9 mouse cellular contexts compared by ENCODE assay signal in genomic region chr8:57879452-57879851, GRCm38 (mm10).
DNase-seq lines count a peak whose midpoint lies in the region; ATAC-seq and TF ChIP-seq lines count a peak whose summit lies in the region.
"Had no signal": no experiment of that assay in that cellular context is flagged by ENCODE, and none has a peak within 500 bp of the region (broad histone marks: within the 10 kb centered on the region; RNA-seq: fewer than 3 reads in every experiment).

No protein-coding gene starts in this region.

- TF ChIP-seq CTCF in brain, embryonic 14.5 days (IDR thresholded peaks at IDR 0.05; ENCODE audit: borderline replicate concordance, extremely low read depth, insufficient read depth, insufficient read length): no peak

- ATAC-seq in cerebellum, adult (ENCODE audit: insufficient number of reproducible peaks, low FRiP score, low TSS enrichment): peak; percentile 84

- no peak for TF ChIP-seq POLR2A in brain, embryonic 14.5 days (IDR thresholded peaks at IDR 0.05; ENCODE audit: borderline replicate concordance, extremely low read depth, insufficient read depth, insufficient read length, poor library complexity, severe bottlenecking)

- intact Hi-C loops in left cerebral cortex, postnatal 4 days (cut with DNase I): no loop called here
- intact Hi-C loops in heart, postnatal 36 days (cut with DNase I): no loop called here

- DNase-seq in cerebellum, postnatal 4 days (ENCODE audit: low spot score in 2 of 2): no peak
- peak; percentile 46 for DNase-seq in brain, embryonic 14.5 days (ENCODE audit: low read depth)
- DNase-seq in frontal cortex, adult 2 months (ENCODE audit: extremely low spot score in 1 of 2, low spot score in 1 of 2): peak; percentile 34 to 76
- DNase-seq in left cerebral cortex, postnatal 4 days: peak; percentile 2
- DNase-seq in heart, postnatal 36 days: no peak
- no peak for DNase-seq in thymus, postnatal 10 days (ENCODE audit: low spot score in 2 of 2)
- DNase-seq in kidney, adult 11 months: no peak
- DNase-seq: kidney, postnatal 36 days had no signal

Comparison
In these comparisons a context has a peak if more than half of its experiments do, and no peak if none do; other contexts are left out.
1. DNase-seq: peak in brain, embryonic 14.5 days (single experiment), frontal cortex, adult 2 months (2 of 2) and left cerebral cortex, postnatal 4 days (single experiment); none in cerebellum, postnatal 4 days (0 of 2), heart, postnatal 36 days (0 of 2), thymus, postnatal 10 days (0 of 2) and kidney, adult 11 months (single experiment).